Comparison of ENCODE assay signal across 18 mouse cellular contexts in genomic region chr11:69865561-69865960, GRCm38 (mm10). TPM values are rescaled to one million over a fixed set of nuclear protein-coding genes. Genes with fewer than 3 reads are reported as not detected.
"Had no signal": no experiment of that assay in that cellular context is flagged by ENCODE, and none has a peak within 500 bp of the region (broad histone marks: within the 10 kb centered on the region; RNA-seq: fewer than 3 reads in every experiment).

No protein-coding gene starts in this region.

- H3K4me3 ChIP-seq: midbrain, embryonic 10.5 days; midbrain, embryonic 12.5 days; midbrain, embryonic 15.5 days; neural tube, embryonic 12.5 days; stomach, embryonic 15.5 days had no signal

- H3K36me3 ChIP-seq: midbrain, embryonic 10.5 days; midbrain, embryonic 12.5 days; midbrain, embryonic 15.5 days; neural tube, embryonic 12.5 days; stomach, embryonic 15.5 days had no signal

- H3K27ac ChIP-seq: midbrain, embryonic 10.5 days; midbrain, embryonic 12.5 days; midbrain, embryonic 15.5 days; neural tube, embryonic 12.5 days; stomach, embryonic 15.5 days; stomach, postnatal 0 days had no signal

- H3K27me3 ChIP-seq: midbrain, embryonic 12.5 days; midbrain, embryonic 15.5 days; neural tube, embryonic 12.5 days; stomach, embryonic 15.5 days had no signal

- H3K4me1 ChIP-seq: midbrain, embryonic 12.5 days; midbrain, embryonic 15.5 days; neural tube, embryonic 12.5 days; stomach, embryonic 15.5 days had no signal

- DNase-seq: lung, embryonic 14.5 days; lung, postnatal 10 days; lung, postnatal 4 days; right cerebral cortex, postnatal 14 days; thymus, adult 2 months; thymus, postnatal 25 days; thymus, postnatal 4 days had no signal

- ATAC-seq: midbrain, embryonic 15.5 days had no signal

- H3K9me3 ChIP-seq: midbrain, embryonic 10.5 days; midbrain, embryonic 12.5 days; midbrain, embryonic 15.5 days; neural tube, embryonic 12.5 days; stomach, embryonic 15.5 days had no signal

- H3K9ac ChIP-seq: lung, embryonic 14.5 days; midbrain, embryonic 12.5 days; midbrain, embryonic 15.5 days; neural tube, embryonic 12.5 days; stomach, embryonic 15.5 days had no signal

- H3K4me2 ChIP-seq: lung, embryonic 14.5 days; midbrain, embryonic 12.5 days; midbrain, embryonic 15.5 days; neural tube, embryonic 12.5 days; stomach, embryonic 15.5 days had no signal

RNA-seq across cellular contexts. Expression of gene Tmem95, which starts 12.3 kb away (rescaled TPM):
- polyA plus RNA-seq: lung, embryonic 14.5 days; lung, embryonic 16.5 days; midbrain, embryonic 10.5 days; midbrain, embryonic 12.5 days; midbrain, embryonic 15.5 days; midbrain, postnatal 0 days; neural tube, embryonic 12.5 days; neural tube, embryonic 14.5 days; spleen, adult 2 months; stomach, embryonic 15.5 days; thymus, adult 2 months; urinary bladder, adult 2 months had no signal
